Mouse (Mus musculus) limb, embryonic 15.5 days (tissue): ENCODE measurements around the gene Arl6. TPM values are rescaled to one million over a fixed set of nuclear protein-coding genes. Genes with fewer than 3 reads are reported as not detected.

Experiments
- ATAC-seq: fragments of 200-750 bp; cut with Nextera tagmentation; 2 replicates; pipeline ENCODE4 v1.8.0; 2017; ENCODE audit warnings: low read depth, moderate TSS enrichment; ENCODE audit not compliant: insufficient number of reproducible peaks, low FRiP score, low TSS enrichment
- H3K27ac ChIP-seq: fragments of 300-500 bp; sonication (generic); 2 replicates; pipeline ENCODE4 v1.5.1; 2015; ENCODE audit warnings: moderate library complexity, mild to moderate bottlenecking, inconsistent platforms
- H3K27me3 ChIP-seq: fragments of 300-500 bp; sonication (generic); 2 replicates; pipeline ENCODE4 v1.6.1; 2015; ENCODE audit warnings: inconsistent platforms
- H3K36me3 ChIP-seq: fragments of 300-500 bp; sonication (generic); 2 replicates; pipeline ENCODE4 v1.6.1; 2015; ENCODE audit warnings: inconsistent platforms
- H3K4me1 ChIP-seq: fragments of 300-500 bp; sonication (generic); 2 replicates; pipeline ENCODE4 v1.6.1; 2015; ENCODE audit warnings: inconsistent platforms
- H3K4me2 ChIP-seq: fragments of 300-500 bp; sonication (generic); 2 replicates; pipeline ENCODE4 v1.6.1; 2015; ENCODE audit warnings: mild to moderate bottlenecking, inconsistent platforms
- H3K4me3 ChIP-seq: fragments of 300-500 bp; sonication (generic); 2 replicates; pipeline ENCODE4 v1.5.1; 2015; ENCODE audit warnings: mild to moderate bottlenecking, inconsistent platforms
- H3K9ac ChIP-seq: fragments of 300-500 bp; sonication (generic); 2 replicates; pipeline ENCODE4 v1.6.1; 2015; ENCODE audit warnings: inconsistent platforms
- H3K9me3 ChIP-seq: fragments of 300-500 bp; sonication (generic); 2 replicates; pipeline ENCODE4 v1.6.1; 2016; ENCODE audit warnings: inconsistent platforms
- WGBS: fragments of 180-500 bp; shearing (Covaris S2); methylation state at CpG from one replicate; pipeline ENCODE4 v1.1.7; 2015; 5-methylcytosine and 5-hydroxymethylcytosine counted together
- polyA plus RNA-seq: library from polyadenylated mRNA; unstranded; fragments of >200 nt; fragmentation: Nextera tagmentation; extraction: Ambion mirVana; gene quantifications from 2 replicates; pipeline ENCODE4 v1.2.1, GENCODE M21; 2015

The Arl6 gene
- 25.6 and 26.9 TPM in 2 replicates for polyA plus RNA-seq

DNA sequence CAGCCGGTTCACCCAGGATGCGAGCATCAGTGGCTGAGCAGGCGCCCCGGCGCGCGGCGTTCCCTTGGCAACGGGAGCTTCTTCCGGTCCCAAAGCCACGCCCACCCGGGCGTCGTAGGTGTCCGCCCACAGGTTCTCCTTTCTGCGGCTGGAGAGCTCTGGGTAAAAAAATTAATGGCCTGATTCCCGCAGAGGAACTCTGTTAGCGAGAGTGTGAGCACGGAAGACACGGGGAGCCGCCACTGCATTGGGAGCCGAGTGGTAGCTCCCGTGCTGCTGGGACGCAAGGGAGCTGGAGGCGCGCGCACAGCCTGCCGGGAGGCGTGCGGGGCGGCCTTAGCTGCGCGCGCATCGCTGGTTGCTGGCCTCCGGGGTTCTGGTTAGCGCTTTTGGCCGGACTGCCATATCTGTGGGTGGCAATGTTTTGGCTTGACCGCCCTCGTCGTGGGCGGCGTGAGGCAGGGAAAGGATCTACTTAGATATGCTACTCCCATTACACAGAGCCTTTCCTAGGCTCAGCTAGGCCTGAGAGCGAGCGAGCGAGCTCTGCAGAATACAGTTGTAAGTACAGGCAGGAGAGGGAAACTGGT lies at the start of gene Arl6:
Gene Arl6, minus strand, starts transcription at position 290 of the 590 bp plus-strand sequence.
- peak; percentile 95 for ATAC-seq
- Histone ChIP-seq H3K27me3 (no peaks in the 10 kb centered on the region), H3K36me3 (no peaks in the 10 kb centered on the region), H3K9ac (peak within 1 kb of the TSS; percentile 69), H3K4me1 (no peaks in the 10 kb centered on the region; the same call in 1 of the 2 replicates), H3K27ac (peak within 1 kb of the TSS; percentile 98), H3K4me2 (peak within 1 kb of the TSS; percentile 74), H3K9me3 (no peaks in the 10 kb centered on the region), H3K4me3 (peak within 1 kb of the TSS; percentile 73)
- WGBS: under 1% methylated on average over 46 of the region's 46 CpGs

GRCm38 (mm10) chr16:59685135-59685534 lies 45.9 kb upstream of the Arl6 start:
- Histone ChIP-seq H3K9me3 (no peaks in the 10 kb centered on the region), H3K4me2 (no peak overlapping the region), H3K36me3 (no peaks in the 10 kb centered on the region), H3K4me1 (no peaks in the 10 kb centered on the region), H3K27ac (no peak overlapping the region), H3K27me3 (peaks cover 4% of the 10 kb centered on the region; the same call in 1 of the 2 replicates), H3K9ac (no peak overlapping the region), H3K4me3 (no peak overlapping the region)
- ATAC-seq: no peak
- 58% methylated on average over 5 of the region's 5 CpGs for WGBS

- H3K27ac ChIP-seq: no peak overlapping the region
- H3K36me3 ChIP-seq: no peaks in the 10 kb centered on the region
- no peaks in the 10 kb centered on the region for H3K9me3 ChIP-seq
- H3K4me2 ChIP-seq: no peak overlapping the region
- ATAC-seq: no peak
- H3K4me3 ChIP-seq: no peak overlapping the region
- no peaks in the 10 kb centered on the region for H3K4me1 ChIP-seq
- no peak overlapping the region for H3K9ac ChIP-seq
- WGBS: 3% methylated on average over 8 of the region's 8 CpGs
- peaks cover 4% of the 10 kb centered on the region; the same call in 1 of the 2 replicates for H3K27me3 ChIP-seq
Measured at GRCm38 (mm10) chr16:59683434-59683833, 44.2 kb upstream of the Arl6 start.

DNA sequence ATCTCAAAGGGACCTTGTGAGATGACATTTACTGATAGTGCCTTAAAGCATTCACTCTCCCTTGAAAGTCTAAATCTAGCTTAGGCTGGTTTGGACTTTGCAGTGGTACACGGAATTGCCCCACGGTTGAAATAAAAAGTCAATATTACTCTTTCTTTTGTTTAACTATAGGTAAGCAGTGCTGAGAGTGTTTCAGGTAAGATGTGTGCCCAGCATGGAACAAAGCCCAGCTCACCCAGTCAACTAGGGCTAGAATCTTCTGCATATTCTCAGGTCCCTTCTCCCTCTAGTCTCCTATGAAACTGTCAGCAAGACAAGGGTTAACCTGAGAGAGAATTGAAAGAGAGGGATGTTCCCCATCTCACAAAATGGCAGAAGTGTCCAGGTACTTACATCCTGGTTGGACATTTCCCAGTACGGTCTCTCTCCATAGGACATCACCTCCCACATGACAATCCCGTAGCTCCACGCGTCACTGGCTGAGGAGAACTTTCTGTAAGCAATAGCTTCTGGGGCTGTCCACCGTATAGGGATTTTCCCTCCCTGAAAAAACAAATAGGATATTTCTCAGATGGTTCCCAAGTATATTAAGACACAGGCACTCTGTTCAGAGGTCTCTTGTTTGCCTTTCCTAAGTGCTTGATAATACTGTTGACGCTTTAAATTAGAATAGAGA lies 43.2 kb upstream of the Arl6 start:
- H3K9me3 ChIP-seq: no peaks in the 10 kb centered on the region
- no peak overlapping the region for H3K9ac ChIP-seq
- H3K4me2 ChIP-seq: no peak overlapping the region
- H3K27ac ChIP-seq: no peak overlapping the region
- WGBS: 85% methylated on average over 8 of the region's 8 CpGs
- peaks cover 4% of the 10 kb centered on the region; the same call in 1 of the 2 replicates for H3K27me3 ChIP-seq
- no peak for ATAC-seq
- no peak overlapping the region for H3K4me3 ChIP-seq
- H3K36me3 ChIP-seq: no peaks in the 10 kb centered on the region
- no peaks in the 10 kb centered on the region for H3K4me1 ChIP-seq

DNA sequence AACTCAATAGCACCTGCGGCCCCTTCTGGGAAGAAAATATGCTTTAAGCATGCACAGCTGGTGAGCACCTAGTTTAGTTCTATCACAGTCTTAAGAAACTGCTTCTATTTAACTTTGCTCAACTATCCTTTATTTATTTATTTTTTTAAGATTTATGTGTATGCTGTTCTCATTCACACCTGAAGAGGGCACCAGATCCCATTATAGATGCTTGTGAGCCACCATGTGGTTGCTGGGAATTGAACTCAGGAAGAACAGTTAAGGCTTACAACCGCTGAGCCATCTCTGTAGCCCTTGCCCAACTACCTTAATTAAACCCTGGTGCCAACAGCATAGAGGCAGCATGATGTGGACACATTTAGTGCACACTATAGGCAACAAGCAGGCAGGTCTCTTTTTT lies 27.7 kb upstream of the Arl6 start:
- 85% methylated on average over 2 of the region's 2 CpGs for WGBS
- no peaks in the 10 kb centered on the region for H3K9me3 ChIP-seq
- H3K4me1 ChIP-seq: no peaks in the 10 kb centered on the region
- no peaks in the 10 kb centered on the region for H3K36me3 ChIP-seq
- no peak overlapping the region for H3K4me2 ChIP-seq
- H3K4me3 ChIP-seq: no peak overlapping the region
- H3K9ac ChIP-seq: no peak overlapping the region
- no peak overlapping the region for H3K27ac ChIP-seq
- no peak for ATAC-seq
- no peaks in the 10 kb centered on the region for H3K27me3 ChIP-seq

GRCm38 (mm10) chr16:59643766-59644165 lies 4.6 kb upstream of the Arl6 start:
- WGBS: 57% methylated on average over 2 of the region's 2 CpGs
- H3K9ac ChIP-seq: no peak overlapping the region
- H3K4me1 ChIP-seq: no peaks in the 10 kb centered on the region; the same call in 1 of the 2 replicates
- no peaks in the 10 kb centered on the region for H3K9me3 ChIP-seq
- no peak for ATAC-seq
- no peak overlapping the region for H3K4me3 ChIP-seq
- H3K27ac ChIP-seq: no peak overlapping the region
- H3K36me3 ChIP-seq: no peaks in the 10 kb centered on the region
- H3K27me3 ChIP-seq: no peaks in the 10 kb centered on the region
- no peak overlapping the region for H3K4me2 ChIP-seq

- Histone ChIP-seq H3K4me2 (peak overlapping the region; percentile 74; the same call in 1 of the 2 replicates), H3K27ac (no peak overlapping the region), H3K4me3 (peak overlapping the region; percentile 73; the same call in 1 of the 2 replicates), H3K9me3 (no peaks in the 10 kb centered on the region), H3K4me1 (no peaks in the 10 kb centered on the region; the same call in 1 of the 2 replicates), H3K27me3 (no peaks in the 10 kb centered on the region), H3K9ac (no peak overlapping the region), H3K36me3 (no peaks in the 10 kb centered on the region)
- no peak for ATAC-seq
- WGBS: 77% methylated on average over 3 of the region's 3 CpGs
Measured at GRCm38 (mm10) chr16:59639985-59640384, 794 bp upstream of the Arl6 start.

DNA sequence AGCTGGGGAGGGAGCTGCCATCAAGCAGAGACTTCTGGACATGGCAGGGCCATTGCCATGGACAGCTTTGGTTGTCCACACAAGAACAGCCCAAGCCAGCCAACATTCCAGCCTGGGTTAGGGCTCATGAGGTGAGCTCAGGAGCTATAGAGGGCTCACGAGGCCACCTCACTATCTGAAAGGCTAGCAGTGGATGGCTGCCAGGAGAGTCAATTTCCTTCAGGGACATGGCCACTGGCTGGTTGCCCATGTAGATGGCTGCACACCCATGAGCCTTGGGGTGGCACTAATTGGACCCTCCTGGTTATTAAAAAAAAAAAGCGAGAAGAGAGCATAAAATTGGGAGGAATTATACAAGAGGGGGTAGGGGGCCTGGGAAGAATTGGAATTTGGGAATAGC lies 4.6 kb downstream of the Arl6 start:
- no peak for ATAC-seq
- H3K36me3 ChIP-seq: peaks cover 5% of the 10 kb centered on the region
- H3K4me2 ChIP-seq: no peak overlapping the region
- H3K9ac ChIP-seq: no peak overlapping the region
- 69% methylated on average over 2 of the region's 2 CpGs for WGBS
- H3K4me1 ChIP-seq: no peaks in the 10 kb centered on the region
- H3K27me3 ChIP-seq: no peaks in the 10 kb centered on the region
- no peak overlapping the region for H3K4me3 ChIP-seq
- H3K9me3 ChIP-seq: no peaks in the 10 kb centered on the region
- H3K27ac ChIP-seq: no peak overlapping the region

DNA sequence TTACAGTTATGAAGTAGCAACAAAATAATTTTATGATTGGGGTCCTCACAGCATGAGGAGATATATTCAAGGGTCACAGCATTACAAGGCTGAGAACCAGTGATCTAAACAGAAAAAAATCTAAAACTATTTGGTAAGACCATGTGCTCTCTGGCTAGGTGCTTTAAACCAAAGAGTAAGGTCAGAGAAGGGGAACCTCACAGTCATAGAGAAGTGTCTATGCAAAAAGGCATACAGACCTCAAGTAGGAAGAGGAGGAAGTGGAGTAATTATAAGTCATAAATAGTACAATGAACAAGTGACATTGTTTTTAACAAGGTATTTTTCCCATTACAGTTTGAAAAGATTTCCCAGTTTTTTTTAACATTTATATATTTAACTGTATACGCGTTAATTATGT lies 17.6 kb downstream of the Arl6 start:
- no peak overlapping the region for H3K4me3 ChIP-seq
- H3K27ac ChIP-seq: no peak overlapping the region
- no peak overlapping the region for H3K9ac ChIP-seq
- H3K36me3 ChIP-seq: no peaks in the 10 kb centered on the region
- no peaks in the 10 kb centered on the region for H3K4me1 ChIP-seq
- no peak overlapping the region for H3K4me2 ChIP-seq
- no peaks in the 10 kb centered on the region for H3K9me3 ChIP-seq
- H3K27me3 ChIP-seq: no peaks in the 10 kb centered on the region
- WGBS: 96% methylated on average over 2 of the region's 2 CpGs
- no peak for ATAC-seq

GRCm38 (mm10) chr16:59617167-59617566 lies 22.0 kb downstream of the Arl6 start:
- Histone ChIP-seq H3K36me3 (no peaks in the 10 kb centered on the region), H3K27ac (no peak overlapping the region), H3K9me3 (no peaks in the 10 kb centered on the region), H3K27me3 (no peaks in the 10 kb centered on the region), H3K4me2 (no peak overlapping the region), H3K4me3 (no peak overlapping the region), H3K9ac (no peak overlapping the region), H3K4me1 (no peaks in the 10 kb centered on the region)
- WGBS: 29% methylated on average over 3 of the region's 3 CpGs
- no peak for ATAC-seq

DNA sequence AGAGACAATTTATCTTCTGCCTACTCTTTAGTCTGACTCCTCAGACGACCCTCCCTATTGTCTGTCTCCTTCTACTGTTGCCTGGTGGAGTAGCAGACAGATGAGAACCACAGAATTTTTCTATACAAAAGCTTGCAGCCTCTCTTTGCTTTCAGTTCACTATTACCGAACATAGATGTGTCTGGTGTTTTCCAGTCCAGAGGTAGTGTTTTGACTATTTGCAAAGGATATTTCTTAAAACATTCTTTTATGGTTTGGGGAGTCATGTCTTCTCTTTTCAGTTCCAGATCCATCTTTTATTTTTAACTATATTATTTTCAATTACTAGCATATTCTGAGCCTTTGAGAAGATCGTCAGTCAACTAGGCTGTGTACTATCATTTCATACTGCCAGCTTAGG lies 23.5 kb downstream of the Arl6 start:
- Histone ChIP-seq H3K4me2 (no peak overlapping the region), H3K27me3 (no peaks in the 10 kb centered on the region), H3K27ac (no peak overlapping the region), H3K4me3 (no peak overlapping the region), H3K4me1 (no peaks in the 10 kb centered on the region), H3K9me3 (no peaks in the 10 kb centered on the region), H3K9ac (no peak overlapping the region), H3K36me3 (no peaks in the 10 kb centered on the region)
- 76% methylated on average over 3 of the region's 3 CpGs for WGBS
- no peak for ATAC-seq

DNA sequence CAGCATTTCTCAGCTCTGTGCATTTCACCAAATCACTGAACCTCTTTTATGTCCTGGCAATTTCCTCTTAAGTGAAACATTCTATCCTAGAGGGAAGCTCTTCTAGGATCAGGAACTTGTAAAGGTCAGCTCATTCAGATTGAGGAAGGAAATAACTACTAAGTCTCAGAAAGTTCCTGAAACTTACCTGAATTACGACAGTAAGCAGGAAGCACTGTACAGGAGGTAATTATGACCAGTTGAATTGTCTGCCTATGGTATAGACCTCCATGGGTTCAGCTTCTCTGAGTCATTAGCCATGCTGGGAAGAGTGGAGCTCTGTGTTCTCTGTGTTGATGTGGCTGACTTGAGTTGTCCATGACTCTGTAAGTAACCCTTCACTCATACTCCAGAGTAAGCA lies 28.4 kb downstream of the Arl6 start:
- no peak for ATAC-seq

More for the DNA sequence above, 28.4 kb downstream of the Arl6 start:
- H3K27ac ChIP-seq: no peak overlapping the region
- no peaks in the 10 kb centered on the region for H3K27me3 ChIP-seq
- 58% methylated on average over 1 of the region's 1 CpGs for WGBS
- H3K9me3 ChIP-seq: no peaks in the 10 kb centered on the region
- H3K4me1 ChIP-seq: no peaks in the 10 kb centered on the region
- no peak overlapping the region for H3K4me2 ChIP-seq
- H3K4me3 ChIP-seq: no peak overlapping the region
- no peaks in the 10 kb centered on the region for H3K36me3 ChIP-seq
- no peak overlapping the region for H3K9ac ChIP-seq
